Mouse (Mus musculus) frontal cortex, postnatal 25 days (tissue): Measurements from ENCODE around the gene Hapln3.

ENCODE experiments used
- DNase-seq, 2 experiments: peaks; one replicate each; pipeline ENCODE4 v3.0.0; 2022; ENCODE audit warnings: low spot score in 2 of 2

The Hapln3 gene

DNA sequence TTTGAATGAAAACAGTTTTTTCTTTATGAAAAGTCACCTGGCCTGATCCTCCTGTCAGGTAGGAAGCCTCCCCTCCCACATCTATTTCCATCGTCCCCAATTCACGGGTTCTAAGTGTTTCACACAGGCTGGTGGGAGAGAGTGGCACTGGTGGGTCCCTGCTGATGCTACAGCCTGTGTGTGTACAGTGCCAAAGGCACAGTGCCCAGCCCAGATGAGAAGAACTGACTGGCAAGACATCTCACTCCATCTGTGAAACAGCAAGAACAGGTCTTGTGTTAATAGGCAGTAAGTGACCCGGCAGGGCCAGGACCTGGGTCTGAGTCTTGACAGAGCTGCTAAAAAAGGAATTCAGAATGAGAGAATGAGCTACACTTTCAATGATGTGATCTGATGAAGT is 51.6 kb downstream of the Hapln3 start:
- DNase-seq = no peak

- DNase-seq = no peak
Observed at GRCm38 (mm10) chr7:79068231-79068630, 62.6 kb downstream of the Hapln3 start.

DNA sequence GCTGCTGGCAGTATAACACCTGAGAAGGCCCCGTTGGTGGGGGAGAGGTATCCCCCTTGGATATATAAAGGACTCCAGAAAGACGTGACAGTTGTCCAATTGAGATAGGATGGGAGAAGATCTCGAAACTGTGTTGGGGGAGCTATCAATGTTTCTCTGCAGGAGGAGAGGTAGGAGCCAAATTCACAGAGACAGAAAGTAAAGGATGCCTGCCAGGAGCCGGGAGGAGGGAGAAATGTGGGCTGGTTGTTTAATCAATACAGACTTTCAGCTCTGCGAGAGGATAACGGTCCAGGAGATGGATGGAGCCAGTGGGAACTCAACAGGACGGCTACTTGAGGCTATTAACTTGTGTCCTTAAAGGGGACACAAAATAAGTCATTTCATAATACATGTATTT is 63.4 kb downstream of the Hapln3 start:
- DNase-seq = no peak
